Mouse (Mus musculus) liver, embryonic 11.5 days (tissue): ENCODE results near the gene Slc44a4. TPM values are rescaled to one million over a fixed set of nuclear protein-coding genes. Genes with fewer than 3 reads are reported as not detected.
"Not testable (repeated sequence)": the region's sequence is repeated elsewhere in the genome, so short reads cannot be mapped to it uniquely, and the experiment has no call there.

ENCODE experiments used
- ATAC-seq: fragments of 200-750 bp; cut with Nextera tagmentation; replicated peaks from 2 replicates; pipeline ENCODE4 v1.8.0; 2017; ENCODE audit warnings: moderate number of reproducible peaks, mild to moderate bottlenecking, moderate TSS enrichment, moderate library complexity; ENCODE audit not compliant: low FRiP score
- DNase-seq: peaks from one replicate; pipeline ENCODE4 v3.0.0-alpha.2; 2017; ENCODE audit warnings: low spot score
- H3K27ac ChIP-seq: fragments of 300-500 bp; sonication (generic); 2 replicates; pipeline ENCODE4 v1.5.1; 2014; ENCODE audit warnings: mild to moderate bottlenecking, low read depth, low read length, control low read depth
- H3K27me3 ChIP-seq: fragments of 300-500 bp; sonication (generic); replicated peaks from 2 replicates; pipeline ENCODE4 v1.6.1; 2014; ENCODE audit warnings: low read length, mixed read lengths; ENCODE audit not compliant: control insufficient read depth, insufficient read depth
- H3K36me3 ChIP-seq: fragments of 300-500 bp; sonication (generic); 2 replicates; pipeline ENCODE4 v1.6.1; 2014; ENCODE audit warnings: mild to moderate bottlenecking, low read length, moderate library complexity, mixed read lengths; ENCODE audit not compliant: control insufficient read depth, insufficient read depth
- H3K4me1 ChIP-seq: fragments of 300-500 bp; sonication (generic); replicated peaks from 2 replicates; pipeline ENCODE4 v1.6.1; 2014; ENCODE audit warnings: low read length, mixed read lengths; ENCODE audit not compliant: control insufficient read depth, insufficient read depth
- H3K4me2 ChIP-seq: fragments of 300-500 bp; sonication (generic); 2 replicates; pipeline ENCODE4 v1.6.1; 2014; ENCODE audit warnings: mild to moderate bottlenecking, control low read depth, moderate library complexity
- H3K4me3 ChIP-seq: fragments of 300-500 bp; sonication (generic); 2 replicates; pipeline ENCODE4 v1.5.1; 2014; ENCODE audit warnings: low read depth, low read length, control low read depth
- H3K9ac ChIP-seq: fragments of 300-500 bp; sonication (generic); 2 replicates; pipeline ENCODE4 v1.6.1; 2014; ENCODE audit warnings: low read depth, low read length, control low read depth
- H3K9me3 ChIP-seq: fragments of 300-500 bp; sonication (generic); 2 replicates; pipeline ENCODE4 v1.6.1; 2016; ENCODE audit warnings: low read length, inconsistent platforms, mixed read lengths; ENCODE audit not compliant: control insufficient read depth
- WGBS: fragments of 180-500 bp; shearing (Covaris S2); extraction: QIAGEN DNeasy Blood & Tissue Kit; methylation state at CpG from one replicate; pipeline ENCODE4 v1.1.7; 2014; 5-methylcytosine and 5-hydroxymethylcytosine counted together
- polyA plus RNA-seq: library from polyadenylated mRNA; unstranded; fragments of >200 nt; fragmentation: Nextera tagmentation; extraction: Ambion mirVana; gene quantifications from 2 replicates; pipeline ENCODE4 v1.2.1, GENCODE M21; 2014

Gene Slc44a4
- polyA plus RNA-seq, 1 experiment from 2014 or later = 1.3 TPM

DNA sequence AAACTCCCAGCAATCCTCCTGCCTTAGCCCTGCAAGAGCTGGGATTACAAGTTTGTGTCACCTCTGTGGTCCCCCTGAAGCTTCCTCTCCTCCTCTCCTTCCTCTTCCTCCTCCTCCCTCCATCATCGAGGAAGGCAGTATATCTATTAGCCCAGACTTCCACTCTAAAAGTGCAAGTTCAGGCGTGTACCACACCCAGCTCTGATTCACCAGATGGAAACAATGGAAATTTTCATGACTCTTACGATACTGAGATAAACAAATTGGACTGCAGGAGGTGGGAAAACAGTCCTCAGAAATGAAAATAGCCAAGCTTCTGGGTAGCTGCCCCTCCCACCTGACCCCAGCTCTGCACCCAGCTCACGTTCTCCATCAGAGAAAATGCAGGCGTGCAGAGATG is 51.4 kb downstream of the Slc44a4 start:
- 49% methylated on average over 5 of the region's 5 CpGs for WGBS
- no peaks in the 10 kb centered on the region for H3K36me3 ChIP-seq
- peaks cover 34% of the 10 kb centered on the region for H3K27me3 ChIP-seq
- no peak for DNase-seq
- H3K4me1 ChIP-seq = no peaks in the 10 kb centered on the region
- ATAC-seq = no peak
- no peak overlapping the region for H3K27ac ChIP-seq
- no peak overlapping the region for H3K4me2 ChIP-seq
- no peak overlapping the region for H3K9ac ChIP-seq
- no peak overlapping the region for H3K4me3 ChIP-seq
- no peaks in the 10 kb centered on the region for H3K9me3 ChIP-seq

DNA sequence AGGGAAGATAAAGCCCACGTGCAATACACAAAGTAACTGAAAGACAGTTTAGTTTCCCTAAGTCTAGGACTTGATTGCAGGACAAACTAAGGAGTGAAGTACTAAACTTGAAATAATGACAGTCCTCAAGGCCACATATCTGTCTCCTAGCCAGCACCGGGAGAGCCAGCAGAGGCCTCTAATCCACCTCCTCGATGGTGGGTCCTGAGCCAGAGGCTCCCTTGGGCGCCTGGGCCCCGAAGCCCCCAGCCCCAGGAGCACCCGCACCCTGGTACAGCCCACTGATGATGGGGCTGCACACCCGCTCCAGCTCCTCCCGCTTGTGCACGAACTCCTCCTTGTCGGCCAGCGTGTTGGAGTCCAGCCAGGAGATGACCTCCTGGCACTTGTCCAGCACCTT is 55.6 kb downstream of the Slc44a4 start, which contains the start of gene Gm20481:
Gene Gm20481 (plus strand): TSS at position 91 of the 400 bp plus-strand sequence.
- not testable (repeated sequence) for H3K9me3 ChIP-seq, H3K27ac ChIP-seq, H3K4me2 ChIP-seq, ATAC-seq, H3K4me3 ChIP-seq, H3K4me1 ChIP-seq, H3K9ac ChIP-seq, H3K36me3 ChIP-seq, DNase-seq
- peaks cover 40% of the 10 kb centered on the region for H3K27me3 ChIP-seq
- WGBS = 65% methylated on average over 7 of the region's 11 CpGs

DNA sequence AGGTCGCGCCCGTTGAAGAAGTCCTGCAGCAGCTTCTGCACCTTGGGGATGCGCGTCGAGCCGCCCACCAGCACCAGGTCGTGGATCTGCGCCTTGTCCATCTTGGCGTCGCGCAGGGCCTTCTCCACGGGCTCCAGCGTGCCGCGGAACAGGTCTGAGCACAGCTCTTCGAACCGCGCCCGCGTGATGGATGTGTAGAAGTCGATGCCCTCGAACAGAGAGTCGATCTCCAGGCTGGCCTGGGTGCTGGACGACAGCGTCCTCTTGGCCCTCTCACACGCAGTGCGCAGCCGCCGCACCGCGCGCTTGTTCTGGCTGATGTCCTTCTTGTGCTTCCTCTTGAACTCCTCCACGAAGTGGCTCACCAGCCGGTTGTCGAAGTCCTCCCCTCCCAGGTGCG is 56.6 kb downstream of the Slc44a4 start:
- 29% methylated on average over 24 of the region's 37 CpGs for WGBS
- not testable (repeated sequence) for H3K27ac ChIP-seq, H3K9ac ChIP-seq, H3K9me3 ChIP-seq, H3K36me3 ChIP-seq, H3K4me1 ChIP-seq, H3K4me2 ChIP-seq, ATAC-seq, DNase-seq, H3K4me3 ChIP-seq
- H3K27me3 ChIP-seq = peaks cover 40% of the 10 kb centered on the region

DNA sequence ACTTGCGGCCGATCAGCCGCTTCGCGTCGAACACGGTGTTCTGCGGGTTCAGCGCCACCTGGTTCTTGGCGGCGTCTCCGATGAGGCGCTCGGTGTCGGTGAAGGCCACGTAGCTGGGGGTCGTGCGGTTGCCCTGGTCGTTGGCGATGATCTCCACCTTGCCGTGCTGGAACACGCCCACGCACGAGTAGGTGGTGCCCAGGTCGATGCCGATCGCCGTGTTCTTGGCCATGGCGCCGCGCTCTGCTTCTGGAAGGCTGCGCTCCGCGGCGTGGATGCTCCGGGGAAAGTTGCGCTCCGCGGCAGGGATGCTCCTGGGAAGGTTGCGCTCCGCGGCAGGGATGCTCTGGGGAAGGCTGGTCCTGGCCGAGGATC is 57.4 kb downstream of the Slc44a4 start:
- peak overlapping the region; percentile 87 for H3K4me2 ChIP-seq
- H3K27me3 ChIP-seq = peaks cover 40% of the 10 kb centered on the region
- H3K9ac ChIP-seq, H3K36me3 ChIP-seq, H3K9me3 ChIP-seq, ATAC-seq, DNase-seq, H3K27ac ChIP-seq, H3K4me1 ChIP-seq: not testable (repeated sequence)
- WGBS = 4% methylated on average over 21 of the region's 43 CpGs
- peak overlapping the region; percentile 44 for H3K4me3 ChIP-seq

DNA sequence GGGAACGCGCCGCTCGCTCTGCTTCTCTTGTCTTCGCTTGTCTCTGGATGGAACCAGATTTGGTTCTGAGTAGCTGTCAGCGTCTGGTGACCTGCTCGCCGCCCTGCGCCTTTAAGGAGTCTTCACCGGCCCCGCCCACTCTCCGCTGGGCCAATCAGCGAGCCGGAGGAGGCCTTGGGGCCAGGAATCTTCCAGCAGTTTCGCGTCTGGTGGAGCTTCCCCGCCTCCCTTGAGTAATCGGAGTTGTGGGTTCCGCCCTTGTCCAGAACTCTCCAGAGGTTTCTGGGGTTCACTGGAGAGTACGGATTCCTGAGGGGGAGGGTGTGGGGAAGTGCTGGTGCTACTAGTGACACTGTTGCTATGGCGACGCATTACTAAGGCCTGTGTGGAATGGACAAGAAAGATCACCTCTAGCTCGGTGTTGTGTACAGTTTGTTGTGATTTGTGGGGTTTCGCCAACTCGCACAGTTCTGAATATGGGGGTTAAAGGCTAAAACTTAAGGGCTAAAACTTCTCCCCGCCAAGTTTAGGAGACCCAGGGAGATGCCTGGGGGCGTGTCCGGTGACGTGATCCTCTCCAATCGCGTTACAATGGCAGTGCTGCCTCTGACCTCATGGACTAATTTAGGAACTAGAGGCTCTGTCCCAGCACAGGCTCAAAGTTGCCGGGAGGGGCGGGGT is 57.9 kb downstream of the Slc44a4 start, which contains the start of the genes Hspa1a and Hspa1l:
Gene Hspa1a (minus strand): TSS at position 88 of the 681 bp plus-strand sequence.
Gene Hspa1l (plus strand): TSS at position 635 of the 681 bp plus-strand sequence.
- H3K9me3 ChIP-seq, H3K27ac ChIP-seq, H3K36me3 ChIP-seq, H3K4me1 ChIP-seq: not testable (repeated sequence)
- Histone ChIP-seq H3K4me3 (peak within 1 kb of the TSS; percentile 44), H3K9ac (peak within 1 kb of the TSS; percentile 34; the same call in 1 of the 2 replicates), H3K4me2 (peak within 1 kb of the TSS; percentile 87), H3K27me3 (peaks cover 40% of the 10 kb centered on the region)
- ATAC-seq (peak; percentile 94), DNase-seq (peak; percentile 71)
- 2% methylated on average over 25 of the region's 33 CpGs for WGBS

DNA sequence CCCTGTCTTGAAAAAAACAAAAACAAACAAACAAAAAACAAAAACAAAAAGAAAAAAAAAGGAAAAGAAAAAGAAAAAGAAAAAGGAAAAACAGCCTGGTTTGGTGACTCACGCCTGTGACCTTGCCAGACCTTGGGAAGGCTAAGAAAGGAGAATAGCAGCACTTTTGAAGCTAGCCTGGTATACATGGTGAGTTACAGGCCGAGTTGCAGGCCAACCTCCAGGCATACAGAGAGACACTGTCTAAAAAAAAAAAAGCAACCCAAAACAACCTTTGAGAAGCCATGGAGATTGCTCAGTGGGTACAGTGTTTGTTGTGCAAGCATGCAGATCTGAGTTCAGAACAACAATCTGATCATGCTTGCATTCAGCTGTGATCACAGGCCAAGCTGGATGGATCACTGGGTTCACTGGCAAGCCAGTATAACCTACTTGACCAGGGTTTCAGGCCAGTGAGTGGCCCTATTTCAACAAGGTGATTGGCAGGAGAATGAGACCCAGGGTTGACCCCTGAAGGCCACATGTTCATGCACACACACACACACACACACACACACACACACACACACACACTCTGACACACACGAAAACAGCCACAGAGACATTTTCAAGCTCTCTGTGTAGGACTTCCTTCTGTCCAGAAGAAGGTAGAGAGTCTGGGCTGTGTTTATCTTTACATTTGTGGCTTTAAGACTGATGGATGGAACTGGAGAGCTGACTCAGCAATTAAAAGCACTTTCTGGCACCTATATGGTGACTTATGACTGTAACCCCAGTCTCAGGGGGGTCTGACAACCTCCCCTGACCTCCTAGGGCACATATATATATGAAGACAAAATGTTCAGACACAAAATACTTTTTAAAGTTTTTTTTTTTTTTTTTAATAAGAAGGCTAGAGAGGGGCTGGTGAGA is 61.6 kb downstream of the Slc44a4 start:
- 73% methylated on average over 3 of the region's 3 CpGs for WGBS
- Histone ChIP-seq H3K4me1 (peaks cover 10% of the 10 kb centered on the region), H3K36me3 (no peaks in the 10 kb centered on the region), H3K9me3 (no peaks in the 10 kb centered on the region), H3K4me2 (no peak overlapping the region), H3K27me3 (peaks cover 16% of the 10 kb centered on the region), H3K27ac (no peak overlapping the region), H3K4me3 (no peak overlapping the region), H3K9ac (no peak overlapping the region)
- DNase-seq = no peak
- ATAC-seq = no peak

DNA sequence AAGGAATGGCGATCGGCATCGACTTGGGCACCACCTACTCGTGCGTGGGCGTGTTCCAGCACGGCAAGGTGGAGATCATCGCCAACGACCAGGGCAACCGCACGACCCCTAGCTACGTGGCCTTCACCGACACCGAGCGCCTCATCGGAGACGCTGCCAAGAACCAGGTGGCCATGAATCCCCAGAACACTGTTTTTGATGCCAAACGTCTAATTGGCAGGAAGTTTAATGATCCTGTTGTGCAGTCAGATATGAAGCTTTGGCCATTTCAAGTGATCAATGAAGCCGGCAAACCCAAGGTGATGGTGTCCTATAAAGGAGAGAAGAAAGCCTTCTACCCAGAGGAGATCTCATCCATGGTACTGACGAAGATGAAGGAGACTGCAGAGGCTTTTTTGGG is 62.7 kb downstream of the Slc44a4 start:
- H3K36me3 ChIP-seq = no peaks in the 10 kb centered on the region
- ATAC-seq (no peak), DNase-seq (no peak)
- no peaks in the 10 kb centered on the region for H3K9me3 ChIP-seq
- 91% methylated on average over 20 of the region's 20 CpGs for WGBS
- peaks cover 12% of the 10 kb centered on the region for H3K4me1 ChIP-seq
- H3K27me3 ChIP-seq = peaks cover 16% of the 10 kb centered on the region
- H3K4me2 ChIP-seq = no peak overlapping the region
- no peak overlapping the region for H3K9ac ChIP-seq
- no peak overlapping the region for H3K27ac ChIP-seq
- H3K4me3 ChIP-seq = no peak overlapping the region

DNA sequence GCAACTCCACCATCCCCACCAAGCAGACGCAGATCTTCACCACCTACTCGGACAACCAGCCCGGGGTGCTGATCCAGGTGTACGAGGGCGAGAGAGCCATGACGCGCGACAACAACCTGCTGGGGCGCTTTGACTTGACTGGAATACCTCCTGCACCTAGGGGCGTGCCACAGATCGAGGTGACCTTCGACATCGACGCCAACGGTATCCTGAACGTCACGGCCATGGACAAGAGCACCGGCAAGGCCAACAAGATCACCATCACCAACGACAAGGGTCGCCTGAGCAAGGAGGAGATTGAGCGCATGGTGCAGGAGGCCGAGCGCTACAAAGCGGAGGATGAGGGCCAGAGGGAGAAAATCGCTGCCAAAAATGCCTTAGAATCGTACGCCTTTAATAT is 64.0 kb downstream of the Slc44a4 start:
- ATAC-seq (no peak), DNase-seq (no peak)
- Histone ChIP-seq H3K36me3 (no peaks in the 10 kb centered on the region), H3K27ac (no peak overlapping the region), H3K27me3 (peaks cover 8% of the 10 kb centered on the region), H3K9me3 (no peaks in the 10 kb centered on the region), H3K9ac (no peak overlapping the region), H3K4me2 (no peak overlapping the region), H3K4me3 (no peak overlapping the region), H3K4me1 (peaks cover 10% of the 10 kb centered on the region)
- 88% methylated on average over 27 of the region's 27 CpGs for WGBS
